Mouse (Mus musculus): ENCODE results near the gene Tubg1. TPM values are rescaled to one million over a fixed set of nuclear protein-coding genes. Genes with fewer than 3 reads are reported as not detected.
A peak's percentile ranks its signal among the peaks of the same experiment; 100 is the strongest.

The Tubg1 gene
- polyA plus RNA-seq, 1 experiment: 18.6 TPM

DNA sequence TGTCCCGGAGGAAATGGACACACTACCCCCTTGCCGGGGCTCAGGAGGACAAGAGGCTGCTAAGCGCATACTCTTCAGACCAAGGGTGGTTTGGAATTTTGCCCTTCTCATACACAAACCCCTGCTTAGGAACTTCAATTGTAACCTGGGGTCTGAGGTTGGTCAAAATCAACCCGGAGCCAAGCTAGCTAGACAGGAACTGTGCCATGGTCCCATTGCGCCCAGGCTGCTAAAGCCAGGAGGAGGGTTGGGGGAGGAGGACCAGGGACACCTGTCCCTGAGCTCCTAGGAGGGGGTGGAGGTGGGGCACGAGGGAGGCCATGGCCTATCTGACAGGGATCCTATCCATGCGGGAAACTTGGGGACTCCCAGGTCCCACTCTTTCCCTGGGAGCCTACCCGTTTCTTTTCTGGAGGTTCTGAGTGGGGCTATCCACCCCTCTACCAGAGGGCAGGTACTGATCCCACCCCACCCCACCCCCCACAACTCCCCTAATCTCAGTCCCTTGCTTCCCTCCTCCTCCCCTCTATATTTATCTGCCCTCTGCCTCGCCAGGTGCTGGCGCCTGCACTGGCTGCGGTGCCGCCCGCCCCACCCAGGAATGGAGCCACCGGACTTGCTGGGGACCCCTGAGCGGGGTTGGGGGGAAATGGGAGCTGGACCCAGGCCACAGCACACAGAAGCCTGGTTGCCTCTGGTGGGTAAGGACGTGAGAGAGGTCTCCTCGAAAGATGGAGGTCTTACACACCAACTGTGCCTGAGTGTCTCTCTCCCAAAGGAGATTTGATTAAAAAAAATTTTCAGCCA is 49.8 kb downstream of the Tubg1 start:
- Histone ChIP-seq H3K27ac (ENCODE audit: insufficient read depth, low read depth, low read length) (no peak overlapping the region), H3K4me3 (ENCODE audit: insufficient read depth, low read length) (peak overlapping the region; percentile 66), H3K4me1 (ENCODE audit: control insufficient read depth, insufficient read depth, low read length) (peaks cover 32% of the 10 kb centered on the region)
- TF ChIP-seq CTCF (IDR thresholded peaks at IDR 0.05; ENCODE audit: low read depth, low read length) (no peak), POLR2A (IDR thresholded peaks at IDR 0.05; ENCODE audit: borderline replicate concordance, low read depth, low read length) (no peak)

DNA sequence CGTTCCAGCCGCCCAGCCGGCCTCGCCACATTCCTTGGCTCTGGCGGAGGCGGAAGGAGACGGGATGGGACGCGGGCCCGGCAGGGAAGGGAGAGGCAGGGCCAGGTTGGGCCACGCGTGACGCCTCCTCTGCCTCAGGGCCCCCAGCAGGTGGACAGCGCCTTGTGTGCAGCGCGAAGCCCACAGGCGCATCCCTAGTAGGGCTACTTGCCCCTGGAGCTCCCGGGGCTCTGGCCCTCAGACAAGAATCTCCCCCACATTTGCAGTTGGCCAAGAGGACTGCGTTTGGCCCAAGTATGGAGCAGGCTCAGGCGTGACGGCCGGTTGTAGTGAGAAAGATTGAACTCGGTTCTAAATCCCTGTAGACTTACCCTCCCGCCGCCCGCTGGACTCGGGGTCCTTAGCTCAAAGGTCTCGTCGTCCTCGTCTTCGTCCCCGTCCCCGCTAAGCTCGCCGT is 50.6 kb downstream of the Tubg1 start, which contains the start of gene Cntnap1:
Gene Cntnap1 (plus strand): TSS at position 170 of the 457 bp plus-strand sequence.
- H3K27ac ChIP-seq (ENCODE audit: insufficient read depth, low read depth, low read length): no peak within 1 kb of the TSS
- peaks cover 32% of the 10 kb centered on the region for H3K4me1 ChIP-seq (ENCODE audit: control insufficient read depth, insufficient read depth, low read length)
- TF ChIP-seq POLR2A (IDR thresholded peaks at IDR 0.05; ENCODE audit: borderline replicate concordance, low read depth, low read length) (no peak), CTCF (IDR thresholded peaks at IDR 0.05; ENCODE audit: low read depth, low read length) (no peak)
- H3K4me3 ChIP-seq (ENCODE audit: insufficient read depth, low read length): peak within 1 kb of the TSS; percentile 66

DNA sequence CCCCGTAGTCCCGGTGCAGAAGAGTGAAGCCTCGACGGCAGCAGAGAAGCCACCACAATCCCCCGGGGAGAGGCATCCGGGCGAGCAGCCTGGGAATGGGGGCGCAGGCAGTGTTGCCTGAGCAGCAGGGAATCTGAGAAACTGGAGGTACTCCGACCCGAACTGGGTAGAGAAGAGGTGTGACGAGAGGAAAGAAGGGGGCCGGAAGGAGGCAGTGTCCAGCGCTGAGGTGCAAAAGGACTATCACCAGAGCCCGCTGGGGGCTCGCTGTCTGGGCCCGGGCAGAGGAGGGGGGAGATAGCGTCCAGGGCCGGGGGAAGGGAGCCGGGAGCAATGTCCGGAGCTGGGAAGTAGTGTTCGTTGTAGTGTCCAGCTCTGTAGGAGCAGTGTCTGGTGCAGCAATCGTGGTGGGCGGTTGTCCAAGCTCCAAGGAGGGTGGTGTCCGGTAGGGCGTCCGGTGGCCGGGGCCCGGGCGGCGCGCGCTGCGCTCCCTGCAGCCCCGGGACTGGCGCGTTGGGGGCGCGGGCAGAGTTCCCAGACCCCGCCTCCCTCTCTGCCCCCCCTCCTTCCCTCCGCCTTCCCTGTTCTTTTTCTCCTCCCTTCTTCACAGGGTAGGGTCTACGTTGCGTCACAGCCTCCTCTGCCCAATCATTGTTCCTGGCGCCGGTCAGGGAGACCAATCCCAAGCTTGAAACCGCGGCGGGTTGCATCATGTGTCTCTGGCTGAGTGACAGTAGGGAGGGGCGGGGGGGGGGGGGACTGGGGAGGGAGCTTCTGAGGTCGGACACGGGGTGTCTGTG is 51.3 kb downstream of the Tubg1 start, which contains the start of gene Plekhh3:
Gene Plekhh3 (minus strand): TSS at position 541 of the 800 bp plus-strand sequence.
- H3K4me1 ChIP-seq (ENCODE audit: control insufficient read depth, insufficient read depth, low read length): peaks cover 33% of the 10 kb centered on the region
- peak within 1 kb of the TSS; percentile 37 for H3K27ac ChIP-seq (ENCODE audit: insufficient read depth, low read depth, low read length)
- TF ChIP-seq CTCF (IDR thresholded peaks at IDR 0.05; ENCODE audit: low read depth, low read length) (no peak), POLR2A (IDR thresholded peaks at IDR 0.05; ENCODE audit: borderline replicate concordance, low read depth, low read length) (no peak)
- peak within 1 kb of the TSS; percentile 66 for H3K4me3 ChIP-seq (ENCODE audit: insufficient read depth, low read length)

DNA sequence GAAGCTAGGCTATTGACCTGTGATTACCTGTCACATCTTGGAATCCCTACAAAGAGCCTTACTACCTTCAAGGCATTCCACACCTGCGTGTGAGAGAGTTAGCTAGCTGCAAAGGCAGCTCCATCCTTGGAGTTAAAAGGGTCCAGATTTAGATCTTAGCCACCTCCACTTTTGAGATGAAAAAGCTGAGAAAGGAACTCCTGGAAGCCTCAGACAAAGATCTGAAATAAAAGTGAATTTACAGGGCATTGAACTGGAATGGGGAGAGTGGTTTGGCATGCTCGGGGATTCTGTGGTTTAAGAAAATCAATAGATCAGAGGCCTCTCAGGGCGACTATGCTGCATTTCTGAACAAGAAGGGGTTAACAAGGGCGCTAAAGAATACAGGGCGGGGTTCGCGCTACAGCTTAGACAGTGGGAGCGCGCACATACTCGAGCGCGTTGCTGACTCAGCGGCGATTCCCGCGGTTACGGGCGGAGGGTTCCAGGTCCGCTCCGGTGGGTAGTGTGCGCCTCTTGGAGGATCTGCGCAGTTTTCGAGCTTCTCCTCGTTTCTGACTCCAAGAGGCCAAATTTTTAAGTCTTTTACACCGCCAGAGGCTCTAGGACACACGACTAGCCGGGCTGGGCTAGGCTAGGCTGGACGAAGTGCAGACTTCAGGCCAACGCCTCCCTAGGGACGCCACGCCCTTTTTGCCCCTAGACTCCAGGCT is 52.1 kb downstream of the Tubg1 start:
- Histone ChIP-seq H3K4me3 (ENCODE audit: insufficient read depth, low read length) (peak overlapping the region; percentile 57), H3K4me1 (ENCODE audit: control insufficient read depth, insufficient read depth, low read length) (peaks cover 33% of the 10 kb centered on the region), H3K27ac (ENCODE audit: insufficient read depth, low read depth, low read length) (peak overlapping the region; percentile 37)
- TF ChIP-seq CTCF (IDR thresholded peaks at IDR 0.05; ENCODE audit: low read depth, low read length) (no peak), POLR2A (IDR thresholded peaks at IDR 0.05; ENCODE audit: borderline replicate concordance, low read depth, low read length) (no peak)

DNA sequence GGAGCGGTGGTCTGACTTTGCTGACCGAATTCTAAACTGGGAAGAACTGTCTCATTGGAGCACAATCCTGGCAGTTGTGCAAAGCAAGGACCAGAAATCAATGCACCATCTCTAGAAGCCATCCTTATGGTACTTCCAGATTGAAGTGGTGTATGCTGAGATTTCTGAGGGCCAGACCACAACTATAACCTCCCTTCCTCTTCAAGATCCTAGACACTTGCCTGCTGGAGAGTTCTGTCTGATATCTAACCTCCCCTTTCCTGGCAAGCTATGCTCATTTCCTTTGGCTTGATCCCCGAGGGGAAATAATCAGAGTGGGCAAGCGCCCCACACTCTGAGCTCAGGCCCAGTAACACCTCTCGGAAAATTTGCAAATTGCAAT is 52.7 kb downstream of the Tubg1 start:
- peaks cover 33% of the 10 kb centered on the region for H3K4me1 ChIP-seq (ENCODE audit: control insufficient read depth, insufficient read depth, low read length)
- TF ChIP-seq POLR2A (IDR thresholded peaks at IDR 0.05; ENCODE audit: borderline replicate concordance, low read depth, low read length) (no peak), CTCF (IDR thresholded peaks at IDR 0.05; ENCODE audit: low read depth, low read length) (no peak)
- peak overlapping the region; percentile 37 for H3K27ac ChIP-seq (ENCODE audit: insufficient read depth, low read depth, low read length)
- H3K4me3 ChIP-seq (ENCODE audit: insufficient read depth, low read length): peak overlapping the region; percentile 57

DNA sequence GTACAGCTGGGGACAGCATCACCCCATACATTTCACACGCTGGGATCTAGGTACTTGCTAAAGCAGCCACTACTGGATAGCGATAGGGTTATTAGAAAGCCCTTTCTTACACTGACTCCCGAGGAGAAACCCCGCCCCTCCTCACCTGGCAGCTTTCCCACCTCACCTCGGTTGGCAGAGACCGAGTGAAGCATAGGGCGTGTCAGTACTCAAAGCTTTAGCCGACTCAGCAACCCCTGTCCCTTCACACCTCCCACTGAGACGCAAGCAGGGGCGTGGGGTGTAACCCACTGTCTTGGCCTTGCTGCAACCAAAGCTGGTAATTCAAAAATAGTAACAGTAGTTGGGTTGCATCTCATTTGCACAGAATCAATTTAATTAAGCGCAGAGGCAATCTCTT is 53.4 kb downstream of the Tubg1 start:
- peaks cover 30% of the 10 kb centered on the region for H3K4me1 ChIP-seq (ENCODE audit: control insufficient read depth, insufficient read depth, low read length)
- no peak overlapping the region for H3K4me3 ChIP-seq (ENCODE audit: insufficient read depth, low read length)
- TF ChIP-seq POLR2A (IDR thresholded peaks at IDR 0.05; ENCODE audit: borderline replicate concordance, low read depth, low read length) (no peak), CTCF (IDR thresholded peaks at IDR 0.05; ENCODE audit: low read depth, low read length) (no peak)

DNA sequence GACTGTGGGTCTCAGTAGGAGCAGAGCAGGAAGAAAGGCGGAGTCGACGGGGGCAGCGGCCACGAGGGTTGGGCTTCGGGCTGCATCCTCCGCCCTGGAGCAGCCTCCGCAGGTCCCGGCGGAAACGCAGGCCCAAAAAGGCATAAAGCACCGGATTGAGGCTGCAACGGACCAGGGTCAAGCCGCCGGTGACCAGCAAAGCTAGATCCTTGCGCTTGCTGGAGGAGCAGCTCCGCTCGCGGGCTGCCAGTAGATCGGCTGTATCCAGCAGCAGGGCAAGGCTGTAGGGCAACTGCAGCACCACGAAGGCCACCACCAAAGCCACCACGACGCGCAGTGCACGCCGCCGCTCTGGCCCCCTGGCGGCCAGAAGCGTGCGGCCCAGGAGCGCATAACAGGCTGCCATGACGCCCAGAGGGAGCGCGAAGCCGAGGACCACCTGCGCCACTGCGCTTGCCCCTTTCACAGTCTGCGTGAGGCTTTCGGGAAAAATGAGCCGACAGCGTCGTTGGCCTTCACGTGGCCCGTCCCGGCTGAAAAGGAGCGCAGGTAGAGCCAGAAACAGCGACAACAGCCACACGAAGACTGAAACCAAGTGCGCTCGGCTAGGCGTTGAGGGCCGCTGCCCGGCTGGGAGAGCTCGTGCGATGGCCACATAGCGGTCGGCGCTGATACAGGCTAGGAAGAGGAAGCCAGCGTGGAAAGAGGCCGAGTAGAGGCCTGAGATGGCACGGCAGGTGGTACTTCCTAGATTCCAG is 54.1 kb downstream of the Tubg1 start:
- Histone ChIP-seq H3K4me1 (ENCODE audit: control insufficient read depth, insufficient read depth, low read length) (peaks cover 26% of the 10 kb centered on the region), H3K4me3 (ENCODE audit: insufficient read depth, low read length) (peak overlapping the region; percentile 46), H3K27ac (ENCODE audit: insufficient read depth, low read depth, low read length) (no peak overlapping the region)
- TF ChIP-seq POLR2A (IDR thresholded peaks at IDR 0.05; ENCODE audit: borderline replicate concordance, low read depth, low read length): no peak
- TF ChIP-seq CTCF (IDR thresholded peaks at IDR 0.05; ENCODE audit: low read depth, low read length): no peak

More for the DNA sequence above, 53.4 kb downstream of the Tubg1 start:
- H3K27ac ChIP-seq (ENCODE audit: insufficient read depth, low read depth, low read length): no peak overlapping the region

DNA sequence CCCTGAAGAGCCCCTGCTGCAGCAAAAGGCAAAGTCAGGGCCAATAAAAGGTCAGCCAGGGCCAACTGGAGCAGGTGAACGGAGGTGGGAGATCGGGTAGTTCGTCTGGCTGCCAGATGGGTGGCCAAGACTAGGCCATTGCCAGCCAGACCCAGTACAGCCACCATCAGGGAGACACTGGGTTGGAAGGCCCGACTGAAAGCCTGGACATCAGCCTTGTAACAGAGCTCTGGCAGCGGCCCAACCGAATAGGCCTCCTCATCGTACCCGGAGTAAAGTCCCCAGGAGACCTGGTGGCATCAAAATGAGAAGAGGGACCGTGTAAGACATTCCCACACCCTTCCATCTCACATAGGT is 54.6 kb downstream of the Tubg1 start:
- Histone ChIP-seq H3K4me1 (ENCODE audit: control insufficient read depth, insufficient read depth, low read length) (peaks cover 21% of the 10 kb centered on the region), H3K4me3 (ENCODE audit: insufficient read depth, low read length) (peak overlapping the region; percentile 46; the same call in 1 of the 2 replicates), H3K27ac (ENCODE audit: insufficient read depth, low read depth, low read length) (no peak overlapping the region)
- TF ChIP-seq POLR2A (IDR thresholded peaks at IDR 0.05; ENCODE audit: borderline replicate concordance, low read depth, low read length) (no peak), CTCF (IDR thresholded peaks at IDR 0.05; ENCODE audit: low read depth, low read length) (no peak)
